Mouse (Mus musculus) kidney, postnatal 0 days (tissue): ENCODE results near the gene Eya4. TPM values are rescaled to one million over a fixed set of nuclear protein-coding genes. Genes with fewer than 3 reads are reported as not detected.

Experiments
- ATAC-seq: fragments of 200-750 bp; cut with Nextera tagmentation; replicated peaks from 2 replicates; pipeline ENCODE4 v1.8.0; 2017; ENCODE audit warnings: low read depth, moderate number of reproducible peaks, moderate TSS enrichment, moderate library complexity; ENCODE audit not compliant: low FRiP score
- DNase-seq: peaks from one replicate; pipeline ENCODE4 v3.0.0-alpha.2; 2016; ENCODE audit warnings: low spot score
- H3K27ac ChIP-seq: fragments of 300-500 bp; sonication (generic); 2 replicates; pipeline ENCODE4 v1.5.1; 2014; ENCODE audit warnings: mild to moderate bottlenecking
- H3K27me3 ChIP-seq: fragments of 300-500 bp; sonication (generic); 2 replicates; pipeline ENCODE4 v1.6.1; 2014; ENCODE audit warnings: low read length, mixed read lengths; ENCODE audit not compliant: insufficient read depth
- H3K36me3 ChIP-seq: fragments of 300-500 bp; sonication (generic); 2 replicates; pipeline ENCODE4 v1.6.1; 2014; ENCODE audit warnings: low read length, mixed read lengths; ENCODE audit not compliant: insufficient read depth
- H3K4me1 ChIP-seq: fragments of 300-500 bp; sonication (generic); replicated peaks from 2 replicates; pipeline ENCODE4 v1.6.1; 2014; ENCODE audit warnings: antibody characterized with exemption, low read length, mixed read lengths; ENCODE audit not compliant: insufficient read depth
- H3K4me2 ChIP-seq: fragments of 300-500 bp; sonication (generic); 2 replicates; pipeline ENCODE4 v1.6.1; 2014; ENCODE audit warnings: mild to moderate bottlenecking, low read length, moderate library complexity, mixed read lengths
- H3K4me3 ChIP-seq: fragments of 300-500 bp; sonication (generic); replicated peaks from 2 replicates; pipeline ENCODE4 v1.5.1; 2014; ENCODE audit warnings: low read depth, low read length
- H3K9ac ChIP-seq: fragments of 300-500 bp; sonication (generic); 2 replicates; pipeline ENCODE4 v1.6.1; 2014; ENCODE audit warnings: low read depth, low read length
- H3K9me3 ChIP-seq: fragments of 300-500 bp; sonication (generic); replicated peaks from 2 replicates; pipeline ENCODE4 v1.6.1; 2016; ENCODE audit warnings: low read length, inconsistent platforms, mixed read lengths
- CTCF ChIP-seq: IDR thresholded peaks from 2 replicates; pipeline ENCODE4 v1.5.1; 2016; ENCODE audit warnings: antibody characterized with exemption, low read depth, mild to moderate bottlenecking, moderate library complexity
- WGBS: fragments of 180-500 bp; shearing (Covaris S2); extraction: QIAGEN DNeasy Blood & Tissue Kit; methylation state at CpG from one replicate; pipeline ENCODE4 v1.1.7; 2014; 5-methylcytosine and 5-hydroxymethylcytosine counted together
- polyA plus RNA-seq: library from polyadenylated mRNA; unstranded; fragments of >200 nt; fragmentation: Nextera tagmentation; extraction: Ambion mirVana; gene quantifications from 2 replicates; pipeline ENCODE4 v1.2.1, GENCODE M21; 2015

The Eya4 gene
- polyA plus RNA-seq, 1 experiment from 2014 or later: 4.8 TPM

GRCm38 (mm10) chr10:23176666-23177346, 173.8 kb downstream of the Eya4 start:
- H3K36me3 ChIP-seq: no peaks in the 10 kb centered on the region
- 0 out of 2 replicates have a peak, but pooled peaks have one; percentile 21 for ATAC-seq
- H3K9ac ChIP-seq: no peak overlapping the region
- H3K27ac ChIP-seq: no peak overlapping the region; the same call in 1 of the 2 replicates
- no peaks in the 10 kb centered on the region for H3K27me3 ChIP-seq
- H3K4me3 ChIP-seq: no peak overlapping the region
- peak; percentile 68 for TF ChIP-seq CTCF
- H3K9me3 ChIP-seq: no peaks in the 10 kb centered on the region
- peak; percentile 77 for DNase-seq
- no peaks in the 10 kb centered on the region; the same call in 1 of the 2 replicates for H3K4me1 ChIP-seq
- WGBS: 20% methylated on average over 8 of the region's 8 CpGs
- peak overlapping the region; percentile 33 for H3K4me2 ChIP-seq

GRCm38 (mm10) chr10:23171541-23171940, 179.0 kb downstream of the Eya4 start:
- 91% methylated on average over 7 of the region's 7 CpGs for WGBS
- no peaks in the 10 kb centered on the region for H3K36me3 ChIP-seq
- no peak overlapping the region for H3K9ac ChIP-seq
- H3K27ac ChIP-seq: no peak overlapping the region
- DNase-seq: no peak
- H3K27me3 ChIP-seq: no peaks in the 10 kb centered on the region
- H3K4me1 ChIP-seq: no peaks in the 10 kb centered on the region; the same call in 1 of the 2 replicates
- no peaks in the 10 kb centered on the region for H3K9me3 ChIP-seq
- H3K4me3 ChIP-seq: no peak overlapping the region
- no peak for ATAC-seq
- H3K4me2 ChIP-seq: no peak overlapping the region
- TF ChIP-seq CTCF: no peak

DNA sequence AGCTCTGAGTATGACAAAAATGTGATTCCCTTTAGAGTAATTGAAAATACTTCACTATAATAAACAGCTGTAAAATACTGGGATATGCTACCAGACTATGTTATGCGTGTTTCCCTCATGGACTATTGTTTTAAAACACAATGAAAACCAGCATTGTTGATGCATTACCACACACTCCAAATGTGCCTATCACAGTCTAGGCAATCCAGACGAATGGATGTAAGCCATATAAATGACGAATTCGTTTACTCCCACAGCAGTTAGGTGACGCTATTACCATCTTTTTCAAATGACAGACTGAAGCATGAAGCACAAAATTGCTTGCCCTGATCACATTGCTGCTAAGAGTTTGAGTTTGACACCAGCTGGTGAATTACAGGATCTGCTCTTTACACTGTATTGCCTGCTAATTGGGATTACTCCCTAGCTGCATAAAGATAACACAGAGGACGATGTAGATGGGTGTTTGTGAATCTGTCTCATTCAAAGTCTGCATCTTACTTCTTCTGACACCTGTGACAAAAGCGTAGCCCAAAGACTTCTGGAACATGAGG, 185.4 kb downstream of the Eya4 start:
- Histone ChIP-seq H3K9ac (no peak overlapping the region), H3K27ac (no peak overlapping the region), H3K4me3 (no peak overlapping the region), H3K36me3 (no peaks in the 10 kb centered on the region), H3K9me3 (no peaks in the 10 kb centered on the region), H3K4me1 (no peaks in the 10 kb centered on the region), H3K4me2 (no peak overlapping the region), H3K27me3 (no peaks in the 10 kb centered on the region)
- no peak for ATAC-seq
- 35% methylated on average over 7 of the region's 7 CpGs for WGBS
- DNase-seq: no peak
- TF ChIP-seq CTCF: no peak

GRCm38 (mm10) chr10:23159844-23160243, 190.7 kb downstream of the Eya4 start:
- no peak overlapping the region for H3K27ac ChIP-seq
- H3K9ac ChIP-seq: no peak overlapping the region
- no peak for ATAC-seq
- H3K4me1 ChIP-seq: no peaks in the 10 kb centered on the region
- TF ChIP-seq CTCF: no peak
- no peaks in the 10 kb centered on the region for H3K9me3 ChIP-seq
- 59% methylated on average over 10 of the region's 10 CpGs for whole genome bisulfite sequencing
- H3K4me2 ChIP-seq: no peak overlapping the region
- DNase-seq: no peak
- no peak overlapping the region for H3K4me3 ChIP-seq
- no peaks in the 10 kb centered on the region for H3K36me3 ChIP-seq
- H3K27me3 ChIP-seq: no peaks in the 10 kb centered on the region

DNA sequence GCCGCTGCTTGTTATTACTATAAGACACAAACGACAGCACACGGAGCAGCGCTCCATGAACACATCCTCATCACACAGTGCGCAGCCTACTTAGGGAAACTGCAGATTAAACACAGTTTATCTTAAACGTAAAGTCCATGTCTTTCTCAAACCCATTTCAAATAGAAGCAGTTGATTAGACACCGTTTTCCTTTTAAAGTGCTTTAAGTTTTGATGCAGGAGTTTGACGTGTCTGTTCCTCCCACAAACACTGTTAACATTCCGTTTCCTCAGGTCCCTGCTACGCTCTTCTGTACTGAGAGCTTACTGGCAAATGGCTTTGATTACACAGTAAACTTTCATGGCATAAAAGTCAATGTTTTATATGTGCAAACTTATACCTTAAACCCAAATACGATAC, 191.4 kb downstream of the Eya4 start:
- H3K36me3 ChIP-seq: no peaks in the 10 kb centered on the region
- TF ChIP-seq CTCF: no peak
- H3K4me2 ChIP-seq: no peak overlapping the region
- no peak for ATAC-seq
- no peak for DNase-seq
- H3K9me3 ChIP-seq: no peaks in the 10 kb centered on the region
- no peak overlapping the region for H3K9ac ChIP-seq
- H3K4me1 ChIP-seq: no peaks in the 10 kb centered on the region
- 65% methylated on average over 11 of the region's 11 CpGs for WGBS
- no peaks in the 10 kb centered on the region for H3K27me3 ChIP-seq
- H3K4me3 ChIP-seq: no peak overlapping the region
- H3K27ac ChIP-seq: no peak overlapping the region

DNA sequence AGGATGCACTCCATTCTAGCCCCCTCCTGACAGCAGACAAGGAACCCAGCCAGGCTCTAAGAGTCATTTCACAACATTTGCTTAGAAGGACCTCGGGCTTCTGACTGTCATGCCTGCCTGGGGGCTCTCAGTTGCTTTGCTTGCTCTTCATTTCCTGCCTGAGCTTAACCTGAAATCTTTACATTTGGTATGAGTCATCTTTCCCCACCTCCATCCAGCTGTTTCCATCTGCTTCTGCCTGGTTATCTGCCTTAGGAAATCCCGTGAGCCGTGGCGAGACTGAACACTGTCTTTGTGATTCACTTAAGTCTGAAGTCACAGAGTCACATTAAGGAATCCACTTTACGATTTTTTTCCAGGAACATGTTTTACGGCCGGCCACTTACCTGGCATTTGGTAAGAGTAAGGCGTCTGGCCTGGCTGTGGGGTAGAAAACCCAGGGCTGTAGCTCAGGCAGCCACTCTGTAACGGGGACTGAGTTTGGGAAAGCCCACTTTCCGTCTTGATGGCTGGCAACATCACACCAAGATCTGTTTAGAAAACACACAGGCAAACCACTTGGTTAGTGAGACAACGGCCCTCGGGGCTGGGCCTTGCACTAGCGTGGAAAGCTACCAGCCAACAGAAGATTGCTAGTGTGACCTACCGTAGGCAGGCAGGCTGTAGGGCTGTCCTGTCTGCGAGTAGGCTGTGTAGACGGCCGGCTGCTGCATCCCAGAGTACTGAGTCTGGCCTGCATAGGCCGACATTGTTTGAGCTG, 193.5 kb downstream of the Eya4 start:
- Histone ChIP-seq H3K4me1 (no peaks in the 10 kb centered on the region), H3K9ac (no peak overlapping the region), H3K4me3 (no peak overlapping the region), H3K27me3 (no peaks in the 10 kb centered on the region), H3K27ac (no peak overlapping the region), H3K36me3 (no peaks in the 10 kb centered on the region), H3K9me3 (no peaks in the 10 kb centered on the region), H3K4me2 (no peak overlapping the region)
- ATAC-seq (no peak), DNase-seq (no peak)
- no peak for TF ChIP-seq CTCF
- WGBS: 60% methylated on average over 18 of the region's 18 CpGs
